Mouse (Mus musculus) liver, embryonic 15.5 days (tissue): ENCODE measurements around the gene Igsf6. TPM values are rescaled to one million over a fixed set of nuclear protein-coding genes. Genes with fewer than 3 reads are reported as not detected.

Experiments used
- ATAC-seq: fragments of 200-750 bp; cut with Nextera tagmentation; 2 replicates; pipeline ENCODE4 v1.8.0; 2017; ENCODE audit warnings: moderate number of reproducible peaks, mild to moderate bottlenecking, moderate library complexity; ENCODE audit not compliant: insufficient read depth
- H3K27ac ChIP-seq: fragments of 300-500 bp; sonication (generic); replicated peaks from 2 replicates; pipeline ENCODE4 v1.5.1; 2015; ENCODE audit warnings: mild to moderate bottlenecking, inconsistent platforms
- H3K27me3 ChIP-seq: fragments of 300-500 bp; sonication (generic); 2 replicates; pipeline ENCODE4 v1.6.1; 2015; ENCODE audit warnings: mild to moderate bottlenecking, inconsistent platforms
- H3K36me3 ChIP-seq: fragments of 300-500 bp; sonication (generic); replicated peaks from 2 replicates; pipeline ENCODE4 v1.6.1; 2015; ENCODE audit warnings: moderate library complexity, mild to moderate bottlenecking, inconsistent platforms
- H3K4me1 ChIP-seq: fragments of 300-500 bp; sonication (generic); replicated peaks from 2 replicates; pipeline ENCODE4 v1.6.1; 2015; ENCODE audit warnings: inconsistent platforms
- H3K4me2 ChIP-seq: fragments of 300-500 bp; sonication (generic); 2 replicates; pipeline ENCODE4 v1.6.1; 2015; ENCODE audit warnings: moderate library complexity, mild to moderate bottlenecking, inconsistent platforms
- H3K4me3 ChIP-seq: fragments of 300-500 bp; sonication (generic); replicated peaks from 2 replicates; pipeline ENCODE4 v1.5.1; 2015; ENCODE audit warnings: mild to moderate bottlenecking, inconsistent platforms
- H3K9ac ChIP-seq: fragments of 300-500 bp; sonication (generic); 2 replicates; pipeline ENCODE4 v1.6.1; 2015; ENCODE audit warnings: moderate library complexity, mild to moderate bottlenecking, inconsistent platforms
- H3K9me3 ChIP-seq: fragments of 300-500 bp; sonication (generic); replicated peaks from 2 replicates; pipeline ENCODE4 v1.6.1; 2016; ENCODE audit warnings: inconsistent platforms
- WGBS: fragments of 180-500 bp; shearing (Covaris S2); methylation state at CpG from one replicate; pipeline ENCODE4 v1.1.7; 2015; ENCODE audit warnings: mixed read lengths; ENCODE audit not compliant: insufficient replicate concordance; 5-methylcytosine and 5-hydroxymethylcytosine counted together
- polyA plus RNA-seq: library from polyadenylated mRNA; unstranded; fragments of >200 nt; fragmentation: Nextera tagmentation; extraction: Ambion mirVana; gene quantifications from 2 replicates; pipeline ENCODE4 v1.2.1, GENCODE M21; 2015

Igsf6 gene
- polyA plus RNA-seq, 1 experiment from 2014 or later, result 13.9 TPM

DNA sequence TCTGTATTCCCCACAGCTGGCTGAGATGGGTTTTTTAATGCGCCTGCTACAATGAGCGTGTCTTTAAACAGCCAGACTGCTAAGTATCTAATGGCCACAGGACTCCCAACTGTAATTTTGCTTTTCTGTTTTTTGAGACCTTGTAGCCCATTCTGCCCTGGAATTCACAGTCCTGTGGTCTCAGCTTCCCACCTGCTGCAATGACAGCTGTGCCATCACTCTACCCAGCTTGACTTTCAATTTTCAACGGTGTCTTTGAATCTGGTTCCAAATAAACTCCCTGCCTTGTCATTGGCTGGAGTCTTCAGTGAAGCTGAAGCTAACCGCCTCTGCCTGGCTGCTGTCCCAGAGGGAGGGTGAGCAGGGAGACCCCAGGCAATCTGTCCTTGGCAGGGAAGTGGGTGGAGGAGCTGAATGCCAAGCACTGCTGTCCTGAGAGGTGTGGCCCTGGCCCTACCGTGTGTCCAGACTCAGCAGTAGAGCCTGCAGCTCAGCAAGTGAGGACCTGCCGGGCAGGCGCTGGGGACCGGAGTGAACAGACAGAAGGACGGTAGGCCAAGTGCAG lies 8.7 kb upstream of the Igsf6 start:
- no peak overlapping the region for H3K9ac ChIP-seq
- no peak overlapping the region for H3K27ac ChIP-seq
- H3K9me3 ChIP-seq, result no peaks in the 10 kb centered on the region
- no peak for ATAC-seq
- H3K36me3 ChIP-seq, result peaks cover 5% of the 10 kb centered on the region; the same call in 1 of the 2 replicates
- H3K4me1 ChIP-seq, result no peaks in the 10 kb centered on the region
- WGBS, result 80% methylated on average over 9 of the region's 9 CpGs
- peaks cover 4% of the 10 kb centered on the region; the same call in 1 of the 2 replicates for H3K27me3 ChIP-seq
- no peak overlapping the region for H3K4me3 ChIP-seq
- no peak overlapping the region for H3K4me2 ChIP-seq

DNA sequence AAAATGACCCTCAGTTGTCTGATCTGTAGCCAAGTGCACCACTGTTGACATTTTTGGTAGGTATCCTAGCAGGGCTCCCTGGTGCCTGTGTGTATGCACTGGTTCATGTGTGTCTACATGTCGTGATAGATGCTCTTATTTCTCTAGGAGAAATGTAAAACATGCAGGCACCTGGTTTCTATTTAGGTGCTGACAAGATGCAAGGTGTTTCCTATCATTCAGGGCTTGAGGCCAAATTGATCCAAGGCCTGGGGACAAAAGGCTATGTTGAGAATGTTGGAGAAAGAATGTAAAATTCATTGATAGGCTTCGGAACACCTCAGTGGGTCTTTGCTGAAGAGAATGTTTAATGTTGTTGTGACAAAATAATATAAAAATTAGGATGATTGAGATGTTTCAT lies 7.4 kb upstream of the Igsf6 start:
- no peaks in the 10 kb centered on the region for H3K4me1 ChIP-seq
- peaks cover 2% of the 10 kb centered on the region; the same call in 1 of the 2 replicates for H3K27me3 ChIP-seq
- no peak overlapping the region for H3K9ac ChIP-seq
- WGBS, result 72% methylated on average over 2 of the region's 2 CpGs
- ATAC-seq, result no peak
- no peak overlapping the region for H3K4me3 ChIP-seq
- H3K27ac ChIP-seq, result no peak overlapping the region
- H3K36me3 ChIP-seq, result peaks cover 8% of the 10 kb centered on the region; the same call in 1 of the 2 replicates
- no peaks in the 10 kb centered on the region for H3K9me3 ChIP-seq
- no peak overlapping the region for H3K4me2 ChIP-seq

GRCm38 (mm10) chr7:121081350-121081749 lies 7.0 kb upstream of the Igsf6 start, which contains the start of gene Otoa:
TSS of gene Otoa (plus strand) at chr7:121081650.
- no peaks in the 10 kb centered on the region for H3K4me1 ChIP-seq
- peaks cover 10% of the 10 kb centered on the region; the same call in 1 of the 2 replicates for H3K36me3 ChIP-seq
- H3K27me3 ChIP-seq, result no peaks in the 10 kb centered on the region
- no peak within 1 kb of the TSS for H3K9ac ChIP-seq
- no peak for ATAC-seq
- no peak within 1 kb of the TSS for H3K27ac ChIP-seq
- no peak within 1 kb of the TSS for H3K4me3 ChIP-seq
- H3K4me2 ChIP-seq, result no peak within 1 kb of the TSS
- no peaks in the 10 kb centered on the region for H3K9me3 ChIP-seq
- WGBS, result 72% methylated on average over 4 of the region's 4 CpGs

DNA sequence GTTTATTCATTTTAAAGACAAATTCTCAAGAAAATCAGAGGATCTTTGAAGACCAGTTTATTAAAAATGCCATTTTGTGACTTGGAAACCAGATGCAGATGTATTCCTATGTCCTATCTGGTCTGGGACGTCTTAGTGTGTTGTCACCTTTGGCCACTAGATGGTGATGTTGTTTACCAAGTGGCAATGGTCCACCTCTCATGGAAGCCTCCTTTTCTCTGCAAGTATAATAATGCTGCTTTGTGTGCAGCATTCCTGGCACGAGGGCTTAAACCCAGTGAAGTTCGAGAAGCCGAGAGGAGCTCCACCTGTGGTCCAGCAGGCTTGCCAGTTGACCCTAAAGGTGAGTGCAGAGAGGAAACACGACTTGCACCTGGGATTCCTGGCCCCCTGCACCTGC lies 3.5 kb upstream of the Igsf6 start:
- H3K9ac ChIP-seq, result no peak overlapping the region
- no peaks in the 10 kb centered on the region for H3K27me3 ChIP-seq
- no peak overlapping the region for H3K27ac ChIP-seq
- no peaks in the 10 kb centered on the region for H3K9me3 ChIP-seq
- H3K4me1 ChIP-seq, result no peaks in the 10 kb centered on the region
- peaks cover 19% of the 10 kb centered on the region for H3K36me3 ChIP-seq
- H3K4me2 ChIP-seq, result no peak overlapping the region
- no peak for ATAC-seq
- no peak overlapping the region for H3K4me3 ChIP-seq
- 46% methylated on average over 5 of the region's 5 CpGs for WGBS

DNA sequence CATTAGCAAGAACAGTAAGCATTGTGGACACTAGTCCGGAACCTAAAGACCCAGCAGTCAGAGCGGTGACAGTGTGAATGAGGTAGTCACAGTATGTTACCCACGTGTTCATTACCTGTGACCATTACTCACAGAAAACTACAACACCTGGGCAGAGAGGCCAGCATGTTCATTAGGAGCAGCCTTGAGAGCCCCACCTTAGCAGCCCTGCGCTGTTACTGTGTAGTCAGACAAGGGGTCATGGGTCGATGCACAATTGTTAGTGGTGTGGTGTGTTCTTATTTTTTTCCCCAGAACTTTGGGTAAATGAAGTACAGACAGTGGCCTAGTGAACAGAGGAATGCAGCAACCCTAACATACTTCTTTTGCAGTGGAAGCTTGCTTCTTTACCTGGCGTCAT lies 2.9 kb upstream of the Igsf6 start:
- no peak overlapping the region for H3K9ac ChIP-seq
- 83% methylated on average over 6 of the region's 6 CpGs for WGBS
- no peaks in the 10 kb centered on the region for H3K27me3 ChIP-seq
- peaks cover 20% of the 10 kb centered on the region for H3K36me3 ChIP-seq
- no peak overlapping the region for H3K4me2 ChIP-seq
- H3K4me3 ChIP-seq, result no peak overlapping the region
- H3K27ac ChIP-seq, result no peak overlapping the region
- H3K4me1 ChIP-seq, result no peaks in the 10 kb centered on the region
- ATAC-seq, result no peak
- no peaks in the 10 kb centered on the region for H3K9me3 ChIP-seq

- H3K4me2 ChIP-seq, result peak overlapping the region; percentile 18; the same call in 1 of the 2 replicates
Measured at GRCm38 (mm10) chr7:121075416-121075815, 1.0 kb upstream of the Igsf6 start.

DNA sequence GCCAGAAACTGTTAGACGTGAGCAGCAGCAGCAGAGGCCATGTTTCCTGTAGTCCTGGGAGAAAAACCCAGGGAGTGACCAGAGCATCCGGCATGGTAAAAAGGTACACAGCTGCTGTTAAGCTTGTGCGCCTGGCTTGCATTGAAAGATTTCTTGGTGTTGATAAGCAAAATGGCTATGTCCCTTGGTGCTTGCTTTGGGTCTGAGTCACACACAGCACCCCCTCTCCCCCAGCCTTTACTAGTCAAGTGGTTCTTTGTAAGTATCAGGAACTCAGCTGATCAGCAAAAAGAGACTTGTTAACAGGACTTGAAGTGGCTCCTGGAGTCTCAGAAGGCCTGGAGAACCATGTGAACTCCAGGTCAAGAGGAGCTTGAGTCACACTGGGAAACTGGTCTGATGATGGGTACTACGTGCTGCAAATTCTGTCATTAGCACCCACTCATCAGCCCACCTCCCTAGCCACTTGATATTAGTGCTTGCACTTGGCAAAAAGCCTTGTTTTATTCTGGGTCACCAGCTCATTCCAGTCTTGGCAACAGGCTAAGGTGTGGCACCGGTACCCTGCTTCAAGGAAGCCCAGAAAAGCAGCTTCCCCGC lies 529 bp upstream of the Igsf6 start:
- Histone ChIP-seq H3K4me3 (peak overlapping the region; percentile 24), H3K4me1 (no peaks in the 10 kb centered on the region), H3K27ac (peak overlapping the region; percentile 71), H3K4me2 (peak overlapping the region; percentile 27; the same call in 1 of the 2 replicates), H3K27me3 (no peaks in the 10 kb centered on the region), H3K9ac (no peak overlapping the region), H3K36me3 (peaks cover 40% of the 10 kb centered on the region), H3K9me3 (no peaks in the 10 kb centered on the region)
- WGBS, result 62% methylated on average over 6 of the region's 6 CpGs
- ATAC-seq, result no peak

More at GRCm38 (mm10) chr7:121075416-121075815, 1.0 kb upstream of the Igsf6 start:
- H3K27ac ChIP-seq, result 0 out of 2 replicates have a peak overlapping the region, but pooled peaks have one; percentile 71
- no peak for ATAC-seq
- peak overlapping the region; percentile 24; the same call in 1 of the 2 replicates for H3K4me3 ChIP-seq
- peaks cover 36% of the 10 kb centered on the region for H3K36me3 ChIP-seq
- no peak overlapping the region for H3K9ac ChIP-seq
- H3K9me3 ChIP-seq, result no peaks in the 10 kb centered on the region
- no peaks in the 10 kb centered on the region for H3K27me3 ChIP-seq
- H3K4me1 ChIP-seq, result no peaks in the 10 kb centered on the region
- WGBS, result 76% methylated on average over 5 of the region's 5 CpGs

DNA sequence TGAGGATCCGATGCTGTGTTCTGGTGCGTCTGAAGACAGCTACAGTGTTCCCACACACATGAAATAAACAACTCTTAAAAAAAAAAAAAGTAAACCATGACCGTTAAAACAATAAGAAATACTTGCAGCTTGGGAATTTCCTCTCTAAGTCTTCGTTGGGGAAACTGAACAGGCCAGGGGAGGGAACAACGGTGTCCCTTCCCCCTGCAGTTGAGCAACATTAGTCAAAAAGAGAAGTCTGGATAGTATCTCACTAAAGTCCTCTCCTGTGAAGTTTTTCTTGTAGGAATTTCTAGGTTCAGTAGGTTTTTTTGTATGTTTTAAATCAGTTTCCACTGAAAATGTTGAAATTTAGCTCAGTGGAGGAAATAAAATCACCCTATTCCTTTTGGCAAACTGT lies 1.9 kb downstream of the Igsf6 start:
- Histone ChIP-seq H3K4me3 (peak overlapping the region; percentile 29), H3K9ac (no peak overlapping the region), H3K27ac (peak overlapping the region; percentile 57; the same call in 1 of the 2 replicates), H3K36me3 (peaks cover 47% of the 10 kb centered on the region), H3K9me3 (no peaks in the 10 kb centered on the region), H3K4me2 (peak overlapping the region; percentile 20; the same call in 1 of the 2 replicates), H3K27me3 (no peaks in the 10 kb centered on the region), H3K4me1 (no peaks in the 10 kb centered on the region)
- no peak for ATAC-seq
- 55% methylated on average over 5 of the region's 5 CpGs for WGBS

- no peaks in the 10 kb centered on the region for H3K27me3 ChIP-seq
- no peak for ATAC-seq
- H3K9me3 ChIP-seq, result no peaks in the 10 kb centered on the region
- H3K27ac ChIP-seq, result no peak overlapping the region
- H3K9ac ChIP-seq, result no peak overlapping the region
- H3K4me1 ChIP-seq, result no peaks in the 10 kb centered on the region
- no peak overlapping the region for H3K4me3 ChIP-seq
- peaks cover 41% of the 10 kb centered on the region for H3K36me3 ChIP-seq
- H3K4me2 ChIP-seq, result peak overlapping the region; percentile 3; the same call in 1 of the 2 replicates
- WGBS, result 76% methylated on average over 4 of the region's 4 CpGs
Measured at GRCm38 (mm10) chr7:121071276-121071675, 3.1 kb downstream of the Igsf6 start.

GRCm38 (mm10) chr7:121064309-121064708 lies 10.1 kb downstream of the Igsf6 start:
- Histone ChIP-seq H3K36me3 (peaks cover 35% of the 10 kb centered on the region), H3K27me3 (no peaks in the 10 kb centered on the region), H3K4me3 (no peak overlapping the region), H3K9ac (no peak overlapping the region), H3K4me2 (no peak overlapping the region), H3K9me3 (no peaks in the 10 kb centered on the region), H3K27ac (no peak overlapping the region), H3K4me1 (0 out of 2 replicates have a peak, but pooled peaks cover 2% of the 10 kb centered on the region)
- 39% methylated on average over 4 of the region's 4 CpGs for WGBS
- no peak; the same call in 1 of the 2 replicates for ATAC-seq

DNA sequence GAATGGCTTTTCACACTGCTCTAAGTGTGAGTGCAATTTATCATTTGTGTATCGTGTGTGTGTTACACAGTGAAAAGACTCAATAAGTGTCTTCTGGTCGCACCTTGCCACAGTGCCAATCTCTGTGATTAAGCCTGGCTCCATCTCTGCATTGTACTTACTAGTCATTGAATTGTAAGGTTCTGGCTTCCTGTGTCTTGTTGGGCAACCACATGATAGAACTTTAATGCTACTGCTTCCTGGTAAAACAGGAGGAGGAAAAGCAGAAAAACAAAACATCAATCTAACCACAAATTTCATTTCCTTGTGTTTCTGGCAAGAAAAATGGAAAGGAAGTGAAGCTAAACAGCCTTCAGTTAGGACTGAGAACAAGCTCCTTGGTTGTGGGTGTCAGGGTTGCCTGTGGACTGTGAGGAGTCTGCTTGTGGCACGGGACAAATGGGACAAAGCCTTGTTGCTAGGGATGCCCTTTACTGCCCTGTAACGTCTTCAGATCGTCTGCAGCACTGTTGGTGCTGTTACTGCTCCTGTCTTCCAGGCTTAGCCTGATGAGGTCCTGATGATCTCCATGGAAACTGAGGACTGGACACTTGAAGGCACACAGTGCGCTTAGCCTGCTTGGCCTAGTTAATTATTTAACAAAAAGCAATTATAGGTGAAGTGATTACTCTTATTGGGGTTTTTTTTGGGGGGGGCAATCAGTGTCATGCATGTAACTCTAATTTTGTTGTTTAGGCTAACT lies 14.7 kb downstream of the Igsf6 start:
- no peak for ATAC-seq
- H3K4me1 ChIP-seq, result 0 out of 2 replicates have a peak, but pooled peaks cover 2% of the 10 kb centered on the region
- H3K4me3 ChIP-seq, result no peak overlapping the region
- WGBS, result 67% methylated on average over 6 of the region's 6 CpGs
- H3K36me3 ChIP-seq, result peaks cover 50% of the 10 kb centered on the region
- H3K27ac ChIP-seq, result no peak overlapping the region
- H3K4me2 ChIP-seq, result no peak overlapping the region
- no peaks in the 10 kb centered on the region for H3K9me3 ChIP-seq
- no peaks in the 10 kb centered on the region for H3K27me3 ChIP-seq
- no peak overlapping the region for H3K9ac ChIP-seq
